Mouse (Mus musculus): Measurements from ENCODE around the gene Sntg2.
A peak's percentile ranks its signal among the peaks of the same experiment; 100 is the strongest.

Sntg2 gene

DNA sequence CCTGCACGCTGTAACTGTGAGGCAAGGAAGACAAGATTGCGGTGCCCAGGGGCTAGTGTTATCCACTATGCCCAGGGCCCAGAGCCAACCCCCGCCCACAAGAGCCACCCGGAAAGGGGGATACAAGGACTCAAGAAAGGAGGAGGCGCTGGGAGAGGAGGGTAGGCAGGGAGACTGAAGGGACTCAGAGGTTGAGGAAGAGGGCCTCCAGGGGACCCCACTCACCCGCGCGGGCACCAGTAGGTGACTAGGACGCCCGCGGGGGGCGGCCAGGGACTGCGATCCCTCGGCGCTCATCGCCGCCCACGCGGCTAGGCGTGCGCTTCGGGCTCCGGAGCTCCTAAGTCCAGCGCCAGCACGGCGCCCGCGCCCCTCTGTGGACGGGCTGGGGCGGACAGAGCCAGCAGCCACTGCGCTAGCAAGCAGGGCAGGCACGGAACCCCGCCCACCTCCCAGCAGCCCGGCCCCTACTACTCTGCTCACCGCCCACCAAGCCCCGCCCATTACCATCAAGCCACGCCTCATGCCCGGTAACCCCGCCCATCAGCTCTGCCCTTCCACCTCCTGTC is at the start of gene Sntg2:
Gene Sntg2, minus strand, starts transcription at position 443 of the 569 bp plus-strand sequence.
- DNase-seq (ENCODE audit: low spot score in 2 of 2): peak; percentile 44 to 80

DNA sequence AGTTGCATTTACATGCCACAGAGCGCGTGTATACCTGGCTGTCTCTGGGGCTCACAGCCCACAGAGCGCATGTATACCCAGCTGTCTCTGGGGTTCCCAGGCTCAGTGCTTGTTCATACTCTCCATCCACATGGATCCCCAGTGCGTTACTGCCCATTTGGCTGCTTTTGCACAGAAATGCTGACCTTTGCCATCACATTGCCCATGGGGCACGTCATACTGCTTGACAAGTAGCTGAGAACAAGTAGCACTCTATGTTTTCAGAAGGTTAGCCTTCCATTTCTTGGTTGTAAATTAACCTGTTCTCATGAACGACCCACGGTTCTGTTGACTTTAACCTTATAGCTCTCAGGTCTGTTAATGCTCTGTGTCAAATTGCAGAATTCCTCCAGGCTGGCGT is 43.4 kb upstream of the Sntg2 start:
- no peak for DNase-seq (ENCODE audit: low spot score in 2 of 2)

DNA sequence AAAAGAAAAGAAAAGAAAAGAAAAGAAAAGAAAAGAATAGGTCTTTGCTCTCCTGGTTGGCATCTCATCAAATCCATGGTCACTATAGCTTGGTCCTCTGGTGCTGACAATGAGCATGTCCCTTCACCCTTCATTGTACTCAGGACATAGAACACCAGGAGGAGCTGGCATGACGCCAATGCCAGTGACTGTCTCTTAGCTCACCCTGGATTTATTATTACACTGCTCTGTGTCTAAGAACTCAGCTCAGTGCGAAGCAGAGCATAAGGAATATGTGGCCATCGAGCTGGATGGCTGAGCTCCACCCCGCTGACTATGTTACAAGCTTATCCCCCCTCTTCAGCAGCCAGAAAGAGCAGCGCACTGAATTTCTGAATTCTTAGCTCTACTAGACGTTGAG is 42.8 kb upstream of the Sntg2 start:
- DNase-seq (ENCODE audit: low spot score in 2 of 2): no peak

DNA sequence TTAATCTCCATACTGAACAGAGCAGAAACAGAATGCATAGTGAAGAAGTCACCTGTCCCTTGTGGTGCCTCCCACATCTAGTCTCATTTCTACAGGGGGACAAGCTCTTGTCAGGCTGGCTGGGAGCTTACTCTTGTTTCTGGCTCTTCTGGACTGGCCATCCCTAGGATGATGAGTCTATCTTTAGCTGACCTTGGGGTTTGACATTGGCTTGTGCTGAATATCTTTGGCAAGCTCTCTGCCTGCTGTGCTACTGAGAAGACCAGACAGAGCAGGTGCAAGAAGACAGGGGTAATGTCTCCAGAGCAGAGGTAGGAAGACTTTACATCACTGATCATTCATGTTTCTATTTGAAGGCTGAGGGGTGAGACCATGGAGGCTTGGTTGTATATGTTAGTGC is 29.5 kb upstream of the Sntg2 start:
- DNase-seq (ENCODE audit: low spot score in 2 of 2): no peak

DNA sequence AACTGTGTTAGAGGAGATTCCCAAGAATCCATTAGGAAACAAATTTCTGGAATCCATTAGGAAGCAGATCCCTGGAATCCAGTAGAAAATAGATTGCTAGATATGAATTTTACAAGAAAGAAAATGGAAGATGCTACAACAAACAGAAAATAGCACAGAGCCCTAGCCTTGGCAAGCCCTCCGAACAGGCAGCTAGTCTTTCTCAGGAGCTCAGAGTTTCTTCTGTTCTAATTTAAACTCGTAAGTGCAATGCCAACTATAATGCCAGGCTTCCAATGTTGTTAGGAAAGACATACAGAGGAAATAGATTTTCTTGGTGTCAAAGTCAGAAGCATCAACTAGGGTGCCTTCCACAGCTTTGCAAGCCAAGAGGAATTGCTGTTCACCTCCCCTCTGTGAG is 27.4 kb upstream of the Sntg2 start:
- DNase-seq (ENCODE audit: low spot score in 2 of 2): no peak

DNA sequence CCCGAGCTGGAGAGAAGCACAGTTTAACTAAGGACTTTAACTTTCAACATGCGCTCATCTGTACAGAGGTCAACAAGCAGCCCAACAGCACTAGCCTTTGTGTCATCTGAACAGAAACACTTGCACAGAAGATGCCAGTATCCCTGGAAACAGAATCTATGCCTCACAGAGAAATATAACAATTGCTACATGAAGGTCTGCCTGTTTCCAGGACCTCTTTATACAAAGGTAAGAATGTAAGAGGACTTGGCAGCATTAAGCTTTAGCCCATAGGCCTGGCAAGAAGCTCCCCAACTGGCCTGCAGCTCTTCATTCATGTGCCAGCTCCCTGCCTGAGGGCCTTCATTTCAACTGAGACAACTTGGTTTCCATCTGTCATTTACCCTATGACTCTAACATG is 26.9 kb upstream of the Sntg2 start:
- peak in 1 of 2 experiments; percentile 5 for DNase-seq (ENCODE audit: low spot score in 2 of 2)

DNA sequence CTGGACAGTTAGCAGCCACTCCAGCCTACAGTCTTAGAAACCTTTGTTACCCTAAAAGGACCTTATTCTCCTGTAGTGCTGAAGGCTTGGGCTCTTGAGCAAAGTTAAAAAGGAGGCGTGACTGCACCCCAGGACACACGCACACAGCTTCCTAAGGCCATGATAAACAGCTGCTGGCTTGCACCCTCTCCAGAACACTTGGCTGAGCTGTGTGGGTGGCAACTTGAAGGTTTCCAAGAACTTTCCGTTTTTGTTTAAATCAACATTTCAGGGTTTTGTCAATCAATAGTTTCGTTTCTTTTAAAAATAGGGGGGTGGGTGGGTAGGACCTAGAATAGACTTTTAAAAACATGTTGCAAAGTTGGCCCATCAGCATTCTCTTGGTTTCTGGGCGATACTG is 882 bp downstream of the Sntg2 start:
- DNase-seq (ENCODE audit: low spot score in 2 of 2): no peak

DNA sequence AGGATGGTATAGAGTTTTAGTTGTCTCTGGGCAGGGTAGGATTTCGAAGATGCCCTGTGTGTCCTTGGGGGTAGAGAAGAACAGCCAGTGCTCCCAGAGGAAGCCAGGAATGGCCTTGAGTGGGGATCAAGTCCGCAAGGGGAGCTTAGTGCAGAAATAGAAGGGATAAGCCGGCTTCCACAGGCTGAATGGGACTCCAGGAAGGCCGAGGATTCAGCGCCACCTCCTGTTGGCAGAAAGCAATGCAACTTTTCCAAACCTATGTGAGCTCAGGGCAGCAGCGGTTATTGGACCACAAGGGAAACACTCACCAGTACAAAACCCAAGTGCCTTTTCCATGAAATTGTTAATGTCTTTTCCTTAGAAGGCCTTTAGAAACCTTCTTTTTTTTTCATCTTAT is 3.4 kb downstream of the Sntg2 start:
- peak; percentile 78 to 90 for DNase-seq (ENCODE audit: low spot score in 2 of 2)

DNA sequence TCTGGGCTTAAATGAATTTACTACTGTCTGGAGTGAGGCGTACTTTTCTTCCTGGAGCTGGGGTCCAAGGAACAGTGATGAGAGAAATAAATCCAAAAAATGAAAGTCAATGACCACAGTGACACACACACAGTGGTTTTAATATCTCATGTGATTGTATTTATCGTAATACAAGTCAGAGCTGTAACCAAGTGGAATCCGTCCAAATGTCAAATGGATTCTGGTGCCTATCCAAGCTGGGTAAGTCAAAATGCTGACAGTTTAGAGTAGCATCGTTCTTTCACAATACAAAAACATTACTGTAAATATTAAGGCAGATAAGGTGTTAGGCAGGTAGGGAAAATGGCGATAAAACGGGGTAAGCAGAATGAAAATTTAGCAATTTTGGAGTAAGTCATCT is 4.0 kb downstream of the Sntg2 start:
- DNase-seq (ENCODE audit: low spot score in 2 of 2): no peak

DNA sequence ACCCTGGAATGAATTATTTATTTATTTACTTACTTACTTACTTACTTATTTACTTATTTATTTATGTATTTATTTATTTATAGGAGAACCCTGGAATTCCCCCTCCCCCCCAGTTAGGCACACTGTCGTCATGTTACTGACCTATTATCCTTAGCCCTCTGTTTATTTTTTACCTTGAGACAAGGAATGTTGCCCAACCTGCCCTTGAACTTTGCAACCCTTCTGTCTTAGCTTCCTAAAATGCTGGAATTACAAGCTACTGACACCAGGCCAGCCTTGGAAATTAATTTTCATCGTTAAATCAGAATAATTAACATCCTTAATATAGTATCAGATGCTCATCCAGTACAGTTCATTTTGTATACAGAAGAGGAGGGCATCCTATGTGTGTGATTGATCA is 10.9 kb downstream of the Sntg2 start:
- DNase-seq (ENCODE audit: low spot score in 2 of 2): no peak

DNA sequence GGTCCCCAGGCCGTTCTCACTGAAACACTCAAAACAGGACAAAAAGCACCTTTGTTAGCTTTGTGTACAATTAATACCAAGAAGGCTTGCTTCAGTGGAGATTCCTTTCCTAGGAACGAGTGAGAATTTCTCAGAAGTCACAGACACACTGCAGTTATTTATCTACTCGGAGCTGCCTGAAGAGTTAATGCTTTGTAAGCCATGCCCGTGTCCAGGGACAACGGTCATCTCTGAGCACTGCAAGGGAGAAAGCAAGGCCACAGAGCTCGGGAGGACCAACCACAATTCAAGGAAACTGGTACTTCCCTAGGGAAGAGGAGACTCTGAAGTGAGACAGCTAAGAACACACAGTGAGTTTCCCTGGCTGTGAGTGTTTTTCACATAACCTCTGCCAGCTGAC is 15.5 kb downstream of the Sntg2 start:
- DNase-seq (ENCODE audit: low spot score in 2 of 2): no peak

DNA sequence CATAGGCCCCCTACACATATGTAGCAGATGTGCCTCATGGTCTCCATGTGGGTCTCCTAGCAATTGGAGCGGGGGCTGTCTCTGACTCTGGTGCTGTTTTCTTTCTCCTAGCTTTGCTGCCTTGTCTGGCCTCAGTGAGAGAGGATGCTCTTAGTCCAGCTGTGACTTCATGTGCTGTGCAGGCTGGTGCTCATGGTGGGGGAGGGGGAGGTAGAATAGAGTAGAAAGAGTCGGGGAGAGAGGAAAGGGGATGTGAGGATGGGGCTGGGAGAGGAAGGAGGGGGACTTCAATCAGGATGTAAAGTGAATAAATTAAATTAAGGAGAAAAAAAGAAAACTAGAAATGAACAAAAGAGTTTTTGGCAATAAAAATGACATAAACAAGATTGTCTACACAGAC is 20.8 kb downstream of the Sntg2 start:
- no peak for DNase-seq (ENCODE audit: low spot score in 2 of 2)

DNA sequence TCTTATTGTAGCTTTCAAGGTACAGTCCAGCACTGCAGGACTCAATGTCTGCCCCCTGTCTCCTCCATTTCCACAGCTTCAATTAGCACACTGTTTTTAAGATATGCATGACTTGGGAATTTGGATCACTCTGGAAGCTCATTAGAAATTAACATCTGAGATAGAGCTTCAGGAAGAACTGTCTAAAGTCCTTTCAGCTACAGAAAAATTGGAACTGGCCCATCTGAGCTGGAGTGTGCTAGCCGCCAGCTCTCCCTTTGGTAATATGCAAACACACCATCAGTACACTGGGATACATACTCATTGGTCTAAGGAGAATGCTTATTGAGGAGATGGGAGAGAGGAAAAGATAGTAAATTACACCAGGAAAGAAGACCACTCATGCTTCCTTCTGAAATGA is 25.1 kb downstream of the Sntg2 start:
- DNase-seq (ENCODE audit: low spot score in 2 of 2): no peak

DNA sequence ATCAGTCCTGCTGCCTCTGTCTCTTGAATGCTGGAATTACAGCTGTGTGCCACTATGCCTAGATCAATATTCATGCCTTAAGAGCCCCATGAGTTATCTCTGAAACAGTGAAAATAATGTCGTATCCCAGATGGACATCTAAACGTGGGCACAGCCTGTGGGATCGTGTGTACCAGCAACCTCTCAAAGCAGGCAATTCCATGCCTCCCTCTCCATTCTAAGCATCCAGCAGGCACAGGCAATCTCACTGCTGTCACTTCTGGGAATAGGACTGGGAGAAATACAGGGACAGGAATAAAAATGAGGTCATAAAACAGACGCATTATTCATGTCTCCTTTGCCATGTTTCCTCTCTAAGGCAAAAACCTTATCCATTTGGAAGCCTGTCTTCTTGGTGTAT is 25.9 kb downstream of the Sntg2 start:
- DNase-seq (ENCODE audit: low spot score in 2 of 2): no peak

DNA sequence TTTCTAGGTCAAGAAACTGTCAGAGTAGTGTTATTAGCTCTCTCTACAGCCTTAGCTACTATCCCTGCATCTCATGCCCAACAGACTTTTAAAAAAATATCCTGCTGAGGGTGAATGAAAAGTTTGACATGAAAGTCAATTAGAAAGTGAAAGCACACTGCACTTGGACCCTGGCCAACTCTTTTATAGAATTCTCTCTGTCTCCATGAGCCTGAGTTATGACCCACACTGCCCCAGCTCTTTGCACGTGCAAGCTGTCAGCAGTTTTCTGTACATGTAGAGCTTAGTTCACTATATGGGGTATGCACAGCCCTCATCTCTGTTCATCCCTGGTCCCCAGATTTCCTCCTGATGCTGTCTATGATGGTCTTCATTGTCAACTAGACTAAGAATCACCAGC is 28.4 kb downstream of the Sntg2 start:
- DNase-seq (ENCODE audit: low spot score in 2 of 2): no peak

DNA sequence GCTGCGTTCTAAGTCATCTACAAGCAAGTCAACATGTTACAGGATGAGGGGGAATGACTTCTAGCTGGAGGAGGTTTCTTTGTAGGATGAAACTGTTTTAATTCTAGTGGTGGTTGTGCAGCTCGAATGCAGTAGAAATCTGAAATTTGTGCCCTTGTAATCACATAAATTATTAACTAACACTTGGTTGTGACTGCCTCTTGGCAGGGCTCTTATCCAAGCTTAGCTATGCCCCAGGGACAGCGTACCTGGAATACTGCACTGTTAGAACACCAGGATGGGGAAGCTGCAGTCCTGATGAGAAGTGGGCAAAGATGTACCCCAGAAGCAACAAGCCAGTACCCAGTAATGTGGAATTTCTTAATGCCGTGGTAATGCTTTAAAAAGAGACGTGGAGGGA is 36.9 kb downstream of the Sntg2 start:
- no peak for DNase-seq (ENCODE audit: low spot score in 2 of 2)

DNA sequence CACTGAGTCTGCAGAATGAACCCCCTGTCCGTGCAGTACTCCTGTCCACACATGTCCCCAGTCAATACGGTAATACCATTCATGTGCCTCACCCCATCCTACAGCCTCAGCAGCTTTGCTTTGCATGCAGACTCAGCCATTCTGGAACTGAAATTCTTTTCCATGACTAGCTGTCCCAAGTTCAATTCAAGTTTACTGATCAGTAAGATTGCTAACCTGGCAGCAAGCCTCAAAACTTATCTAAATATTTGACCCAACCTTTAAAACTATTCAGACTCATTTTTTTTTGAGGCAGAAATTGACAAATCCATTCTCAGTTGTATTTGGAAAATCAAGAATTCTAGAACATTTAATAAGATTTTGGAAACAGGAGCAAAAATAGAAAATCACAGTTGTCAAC is 38.7 kb downstream of the Sntg2 start:
- DNase-seq (ENCODE audit: low spot score in 2 of 2): no peak

DNA sequence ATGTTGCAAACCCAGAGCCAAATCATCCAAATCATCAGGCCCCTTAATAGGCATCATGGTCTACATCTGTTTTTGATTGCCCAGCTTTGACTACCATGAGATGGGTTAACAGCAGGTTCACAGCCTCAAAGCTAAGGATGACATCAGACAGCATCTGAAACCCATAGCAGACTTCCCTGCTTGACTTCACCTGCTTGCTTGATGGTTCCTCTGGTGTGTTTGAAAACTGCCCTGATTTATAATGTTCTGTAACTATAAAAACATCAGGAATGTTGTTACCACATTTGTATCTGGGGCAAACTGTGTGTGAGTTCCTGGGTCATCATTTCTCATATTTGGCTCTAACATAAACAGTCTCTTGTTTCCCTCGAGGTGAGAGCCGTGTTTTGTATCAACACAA is 55.2 kb downstream of the Sntg2 start:
- DNase-seq (ENCODE audit: low spot score in 2 of 2): no peak

DNA sequence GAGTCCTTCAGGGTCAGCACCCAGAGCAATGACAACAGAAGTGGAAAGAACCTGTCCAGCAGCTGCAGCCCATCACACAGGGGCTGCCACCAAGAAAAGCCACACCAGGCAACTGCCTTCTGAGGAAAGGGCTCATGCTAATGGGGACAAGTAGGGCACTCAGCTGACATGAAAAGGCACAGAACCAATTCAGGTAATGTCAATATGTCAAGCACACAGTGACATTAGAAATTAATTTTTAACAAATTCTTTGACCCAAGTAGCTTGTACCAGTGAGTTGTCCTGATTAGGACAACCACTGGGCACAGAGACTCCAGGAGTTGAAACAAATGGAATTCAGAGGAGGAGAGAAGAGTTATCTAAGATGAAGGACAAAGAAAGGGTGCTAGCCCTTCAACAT is 60.2 kb downstream of the Sntg2 start:
- no peak for DNase-seq (ENCODE audit: low spot score in 2 of 2)

DNA sequence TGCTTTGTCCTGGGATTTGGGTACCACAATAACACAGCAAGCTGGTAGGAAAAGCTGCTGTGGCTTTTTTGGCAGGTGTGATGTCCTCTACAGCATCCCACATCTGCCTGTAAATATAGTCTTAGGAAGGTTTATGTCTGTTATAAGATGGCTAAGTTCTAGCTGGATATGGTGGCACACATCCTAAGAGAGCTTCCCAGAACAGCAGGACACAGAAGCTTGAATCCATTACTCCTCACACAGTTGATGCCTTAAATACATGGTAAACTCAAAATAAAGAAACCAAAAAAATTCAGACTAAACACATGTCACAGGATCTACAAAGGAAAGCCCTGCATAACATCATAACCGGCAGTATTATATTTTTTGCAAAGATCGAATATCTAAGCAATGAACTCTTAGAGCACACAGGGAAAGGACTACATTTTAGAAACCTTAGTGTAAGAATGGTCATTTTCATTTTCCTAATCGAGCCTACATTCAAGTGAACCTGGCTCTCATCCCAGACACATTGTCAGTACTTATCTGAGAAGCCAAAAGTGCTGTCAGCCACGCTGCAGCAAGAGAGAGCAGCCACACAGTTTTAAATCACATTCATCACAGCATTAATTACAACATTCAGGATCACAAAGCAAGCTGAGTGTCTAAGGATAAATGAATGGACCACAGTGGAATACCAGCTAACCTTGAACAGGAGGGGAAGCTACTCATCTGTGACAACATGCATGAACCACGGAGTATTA is 64.8 kb downstream of the Sntg2 start:
- DNase-seq (ENCODE audit: low spot score in 2 of 2): no peak

DNA sequence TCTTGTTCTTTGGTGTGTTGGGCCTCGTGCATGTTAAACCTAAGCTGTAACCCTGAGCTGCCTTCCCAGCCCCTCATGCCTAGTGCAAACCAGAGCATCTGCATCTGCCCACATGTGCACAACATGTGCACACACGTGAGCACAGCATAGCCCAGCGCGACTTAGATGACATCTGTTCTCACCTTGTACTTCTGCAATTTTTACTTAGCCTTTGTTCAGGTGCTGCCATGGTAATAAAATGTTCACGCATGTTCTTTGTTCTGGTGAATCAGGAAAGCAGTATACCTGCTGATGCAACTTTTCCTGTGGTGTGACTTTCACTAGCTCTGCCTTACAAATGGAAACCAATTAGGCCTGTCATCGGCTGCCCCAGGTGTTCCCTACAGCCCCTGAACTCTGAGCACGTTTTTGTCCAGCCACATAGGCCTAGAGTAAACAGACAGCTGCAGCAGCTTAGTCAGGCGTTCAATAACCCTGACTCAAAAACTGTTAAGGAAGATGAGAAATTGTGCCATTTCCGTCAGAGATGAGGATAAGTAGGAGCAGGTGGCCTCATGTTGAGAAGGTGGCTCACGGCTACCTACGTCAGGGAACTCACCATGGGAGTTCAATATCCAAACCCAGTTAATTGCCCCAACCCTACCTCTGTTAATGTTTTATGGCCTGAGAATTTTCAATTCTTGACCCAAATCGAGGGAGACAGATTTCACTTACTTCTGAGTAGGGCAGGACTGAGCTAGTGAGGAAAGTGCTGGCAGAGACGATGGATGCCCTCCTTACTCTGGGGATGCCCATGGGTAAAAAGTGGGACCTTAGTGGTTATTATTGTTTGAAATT is 80.2 kb downstream of the Sntg2 start:
- no peak for DNase-seq (ENCODE audit: low spot score in 2 of 2)

DNA sequence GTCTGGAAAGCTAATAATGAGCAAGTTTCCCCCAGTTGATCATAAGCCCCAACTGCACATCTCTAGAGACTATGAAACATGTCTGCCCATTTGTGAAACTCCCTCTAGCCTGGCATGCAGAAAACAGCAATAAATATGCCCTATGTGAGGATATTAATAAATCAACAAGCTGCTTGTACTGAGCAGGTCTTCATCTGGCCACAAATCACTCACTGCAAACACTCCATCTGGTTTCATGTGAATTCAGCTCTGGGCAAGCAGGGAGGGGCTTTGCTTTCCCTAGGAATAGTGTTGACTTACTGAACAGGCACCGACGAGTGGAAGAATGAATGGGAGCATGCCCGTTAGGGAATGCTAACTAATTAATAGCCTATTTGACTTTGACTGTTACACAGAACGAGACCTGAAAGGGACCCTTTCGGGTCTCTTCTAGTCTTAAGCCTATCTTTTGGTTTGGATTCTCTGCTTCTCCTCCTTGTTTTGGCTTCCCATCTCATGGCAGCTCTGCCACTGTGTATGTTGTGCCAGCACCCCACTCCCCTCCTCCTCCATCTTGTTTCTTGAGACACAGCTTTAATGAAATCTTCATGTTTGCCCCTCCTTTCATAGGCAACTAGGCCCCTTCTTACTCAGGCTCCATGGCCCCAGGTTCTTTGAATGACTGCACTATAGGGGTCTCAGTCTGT is 86.1 kb downstream of the Sntg2 start:
- DNase-seq (ENCODE audit: low spot score in 2 of 2): no peak

Data from cerebellum, postnatal 4 days (tissue).